Mouse (Mus musculus) left cerebral cortex, adult 18-20 months (tissue): ENCODE measurements around the gene Cldn14. TPM values are rescaled to one million over a fixed set of nuclear protein-coding genes. Genes with fewer than 3 reads are reported as not detected.

Experiments used
- DNase-seq, 2 experiments: peaks; one replicate each; pipeline ENCODE4 v3.0.0; 2021 to 2022; ENCODE audit warnings: low spot score in 2 of 2, mixed read lengths in 1 of 2
- total RNA-seq, 2 experiments: library from RNA; stranded (reverse); gene quantifications; 2 replicates each; pipeline ENCODE4 v1.2.3; 2021

Cldn14 gene
- total RNA-seq, 2 experiments from 2014 or later, result not detected

DNA sequence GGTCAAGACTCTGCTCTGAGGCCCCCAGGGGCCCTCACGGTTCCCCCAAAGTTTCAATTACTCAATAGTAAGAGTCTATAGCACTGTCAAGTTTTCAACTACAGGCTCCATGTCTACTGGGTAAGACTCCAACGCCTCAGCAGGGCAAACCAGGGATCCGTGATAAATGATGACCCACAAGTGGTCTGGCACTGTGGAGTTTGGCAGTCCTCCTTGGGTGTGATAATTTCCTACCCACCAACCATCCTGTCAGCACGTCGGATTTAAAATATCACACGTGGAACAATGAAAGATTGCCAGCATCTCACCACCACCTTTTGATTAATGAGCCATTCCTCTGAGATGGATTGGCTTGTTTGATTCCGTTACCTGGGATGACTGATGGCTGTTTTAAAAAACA is 51.7 kb downstream of the Cldn14 start:
- no peak for DNase-seq

DNA sequence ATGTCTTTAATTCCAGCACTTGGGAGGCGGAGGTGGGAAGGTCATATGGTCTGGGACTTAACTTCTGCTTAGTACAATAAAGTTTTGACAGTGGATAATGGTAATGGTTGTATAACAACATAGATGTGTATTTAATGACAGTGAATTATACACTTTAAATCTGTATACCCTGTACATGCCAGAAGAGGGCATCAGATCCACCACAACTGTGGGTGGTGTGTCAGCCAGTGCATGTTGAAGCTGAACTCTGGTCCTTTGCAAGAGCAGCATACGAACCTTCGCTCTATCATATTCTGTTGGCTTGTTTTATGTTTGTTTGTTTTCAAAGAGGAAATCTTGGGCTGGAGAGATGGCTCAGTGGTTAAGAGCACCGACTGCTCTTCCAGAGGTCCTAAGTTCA is 61.2 kb downstream of the Cldn14 start:
- DNase-seq, result no peak

DNA sequence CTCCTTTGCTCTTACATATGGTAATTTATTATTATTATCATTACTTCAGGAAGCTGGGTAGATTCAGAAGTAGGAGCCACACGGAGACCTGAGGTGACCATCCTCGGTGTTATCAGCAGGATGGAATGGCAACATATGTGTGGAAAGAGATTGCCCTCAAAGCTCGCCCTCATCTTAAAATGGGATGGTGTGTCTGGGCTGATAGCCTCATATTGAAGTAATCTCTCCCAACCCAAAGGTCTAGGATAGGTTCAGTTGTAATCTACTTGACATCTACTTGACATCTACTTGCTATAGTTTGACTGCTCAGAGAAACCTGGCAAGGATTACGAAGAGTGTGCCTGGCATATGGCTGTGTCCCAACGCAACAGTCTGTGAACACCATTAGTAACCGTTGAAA is 64.3 kb downstream of the Cldn14 start:
- DNase-seq, result no peak

DNA sequence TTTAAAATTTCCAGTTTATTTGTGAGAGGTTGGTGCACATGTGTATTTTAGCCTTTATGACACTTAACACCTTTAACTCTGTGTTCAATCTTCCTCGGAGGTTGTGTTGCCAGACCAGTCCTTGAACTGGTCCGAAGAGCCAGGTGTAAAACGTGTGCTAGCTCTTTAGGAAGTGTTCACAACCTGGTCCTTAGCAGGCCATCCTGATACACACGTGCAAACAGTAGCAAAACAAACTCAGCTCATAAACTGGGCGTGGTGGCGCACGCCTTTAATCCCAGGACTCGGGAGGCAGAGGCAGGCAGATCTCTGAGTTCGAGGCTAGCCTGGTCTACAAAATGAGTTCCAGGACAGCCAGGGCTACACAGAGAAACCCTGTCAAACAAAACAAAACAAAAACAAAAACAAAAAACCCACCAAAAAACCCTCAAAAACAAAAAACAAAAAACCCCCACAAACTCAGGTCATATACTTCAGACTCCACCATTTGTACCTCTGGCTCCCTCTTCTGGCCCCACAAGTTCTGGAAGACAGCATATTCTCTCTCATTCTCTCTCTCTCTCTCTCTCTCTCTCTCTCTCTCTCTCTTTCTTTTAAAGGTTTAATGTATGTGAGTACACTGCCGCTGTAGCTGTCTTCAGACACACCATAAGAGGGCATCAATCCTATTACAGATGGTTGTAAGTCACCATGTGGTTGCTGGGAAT is 65.7 kb downstream of the Cldn14 start:
- DNase-seq, result no peak

DNA sequence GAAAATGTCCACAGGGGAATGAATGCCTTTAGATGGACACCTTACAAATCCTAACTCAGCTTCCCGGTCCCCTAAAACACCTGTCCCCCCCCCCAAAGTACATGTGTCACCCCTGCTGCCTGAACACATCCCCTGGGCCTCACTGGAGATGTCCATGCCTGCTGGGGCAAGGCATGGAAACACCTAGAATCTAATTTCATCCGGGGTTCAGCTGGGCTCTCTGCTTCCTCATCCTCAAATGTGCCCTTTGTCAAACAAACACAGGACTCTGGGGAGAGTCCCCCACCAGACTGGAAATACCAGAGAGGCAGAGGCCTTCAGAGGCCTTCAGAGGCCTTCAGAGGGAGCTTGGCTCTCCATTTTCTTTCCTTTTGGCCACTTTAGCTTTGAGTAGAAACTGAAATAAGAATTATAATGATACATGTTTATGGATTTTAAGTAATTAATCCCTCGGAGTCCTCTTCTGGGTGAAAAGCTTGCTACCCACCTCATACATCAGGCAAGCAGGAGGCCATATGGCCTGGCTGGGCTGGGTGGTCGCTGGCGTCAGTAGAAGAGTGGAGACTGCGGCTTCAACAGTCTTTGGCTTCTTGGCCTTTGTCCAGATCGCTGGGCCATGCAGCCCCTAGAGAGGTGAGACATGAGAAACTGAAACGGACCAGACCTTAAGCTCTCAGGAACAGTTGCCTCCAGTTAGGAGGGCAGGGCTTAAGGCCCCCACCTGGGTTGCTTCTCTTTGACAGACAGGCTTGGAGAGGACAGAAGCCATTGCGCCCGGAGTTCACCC is 66.7 kb downstream of the Cldn14 start:
- no peak for DNase-seq

DNA sequence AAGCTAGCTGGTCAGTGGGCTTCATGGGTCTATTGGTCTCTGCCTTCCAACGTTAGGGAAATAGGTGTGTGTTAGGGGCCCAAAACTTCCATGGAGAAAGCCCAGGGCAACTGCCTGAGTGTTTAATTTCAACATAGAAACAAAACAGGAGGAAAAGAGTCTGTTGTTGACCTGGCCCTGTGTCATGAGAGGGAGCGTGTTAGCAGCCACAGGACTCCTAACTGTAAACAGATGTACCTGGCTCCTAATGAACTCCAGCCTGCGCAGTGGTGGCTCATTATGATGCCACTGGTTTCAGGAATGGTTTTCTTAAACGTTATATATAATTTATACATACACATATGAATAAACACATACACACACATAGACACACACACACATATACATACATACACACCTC is 68.7 kb downstream of the Cldn14 start:
- DNase-seq, result no peak

DNA sequence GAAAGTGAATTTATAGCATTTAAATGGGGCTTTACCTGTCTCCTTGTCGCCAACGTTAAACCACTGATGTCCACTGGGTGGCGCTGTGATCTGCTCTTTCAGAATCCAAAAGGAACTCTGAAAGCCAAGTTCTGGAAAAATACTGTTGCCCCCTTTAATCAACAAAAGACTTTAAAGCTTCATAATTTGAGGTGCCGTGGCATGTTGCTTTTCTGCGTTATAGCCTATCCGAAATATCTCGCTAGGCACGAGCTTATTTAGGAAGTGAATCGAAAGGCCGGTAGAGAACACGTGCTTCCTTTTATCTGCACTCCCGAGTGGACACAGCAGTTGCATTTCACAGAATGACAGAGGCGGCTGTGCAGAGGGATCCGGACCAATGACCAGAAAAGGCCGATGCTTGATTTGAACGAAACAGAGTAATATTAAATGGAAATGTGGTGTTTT is 70.2 kb downstream of the Cldn14 start:
- peak; percentile 75 to 88 for DNase-seq

DNA sequence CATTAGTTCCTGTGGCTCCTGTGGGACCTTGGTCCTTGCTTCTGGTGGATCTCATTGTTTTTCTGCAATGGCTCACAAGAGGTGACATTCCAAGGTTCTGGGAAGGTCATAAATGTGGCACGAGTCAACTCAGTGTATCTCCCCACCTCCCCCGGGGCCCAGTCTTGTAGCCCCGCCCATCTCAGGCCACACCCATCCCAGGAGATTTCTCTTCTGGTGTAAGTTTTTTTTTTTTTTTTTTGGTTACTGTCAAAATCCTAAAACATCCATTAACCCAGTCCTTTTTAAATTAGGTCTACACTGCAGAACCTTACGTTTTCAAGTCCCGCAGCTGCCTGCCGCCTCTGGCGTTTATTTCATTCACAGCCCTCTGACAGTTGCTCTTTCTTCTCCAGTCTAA is 73.6 kb downstream of the Cldn14 start:
- no peak for DNase-seq

DNA sequence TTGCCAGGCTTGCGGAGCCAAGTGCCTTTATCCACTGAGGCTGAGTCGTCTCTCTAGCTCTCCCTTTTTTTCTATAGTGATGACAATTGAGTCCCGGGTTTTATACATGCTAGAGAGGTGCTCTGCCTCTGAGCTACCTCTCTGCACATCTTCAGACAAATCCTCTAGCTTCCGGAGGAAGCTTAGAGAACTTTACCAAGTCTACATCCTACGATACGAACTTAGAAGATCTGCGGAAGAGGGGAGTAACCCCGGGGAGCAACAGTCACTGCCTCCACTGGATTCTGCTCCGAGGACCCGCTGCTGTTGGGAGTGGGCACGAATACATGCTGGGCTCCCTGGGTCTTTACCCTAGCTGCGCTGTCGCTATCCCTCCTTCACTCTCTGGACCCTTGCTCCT is 74.0 kb downstream of the Cldn14 start:
- DNase-seq, result no peak

DNA sequence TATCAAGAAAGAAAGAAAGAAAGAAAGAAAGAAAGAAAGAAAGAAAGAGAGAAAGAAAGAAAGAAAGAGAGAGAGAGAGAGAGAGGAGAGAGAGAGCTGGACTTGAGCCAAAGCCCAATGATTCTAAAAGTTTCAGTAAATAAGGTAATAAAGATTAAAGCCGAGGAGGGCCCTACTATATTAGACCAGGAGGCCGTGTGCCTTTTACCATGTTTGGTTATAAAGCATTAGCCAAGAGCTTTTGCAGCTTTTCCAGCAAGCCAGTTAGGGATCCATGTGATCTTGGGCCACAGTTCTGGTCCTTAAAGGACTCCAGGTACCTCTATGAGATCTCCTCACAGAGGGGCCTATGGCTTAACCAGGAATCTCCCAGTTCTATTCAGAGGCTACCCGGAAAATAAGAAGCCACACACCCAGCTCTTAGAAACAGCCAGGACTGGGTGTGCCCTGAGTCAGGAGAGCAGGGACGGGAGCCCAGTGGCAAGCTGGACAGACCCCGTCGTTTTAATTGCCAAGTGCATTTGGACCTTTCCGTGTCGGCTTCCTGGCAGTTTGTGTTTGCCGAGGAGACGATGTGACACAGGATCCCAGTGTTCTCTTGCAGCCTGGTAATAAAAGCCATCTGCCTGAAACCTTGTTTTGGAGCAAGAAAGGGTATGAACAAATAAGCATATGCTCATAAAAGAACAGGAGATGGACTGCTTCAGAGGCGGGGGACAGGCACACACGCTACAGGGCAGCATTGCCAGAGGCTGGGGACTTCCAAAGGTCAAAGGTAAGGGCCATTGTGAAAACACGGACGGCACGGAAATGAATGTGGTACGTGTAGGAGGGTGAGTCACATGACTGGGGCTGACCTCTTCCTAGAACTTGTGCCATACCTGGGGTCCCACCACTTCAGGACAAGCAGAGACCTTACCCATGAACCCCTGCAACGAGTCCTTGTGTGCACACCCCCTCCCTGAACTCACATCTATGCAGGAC is 76.2 kb downstream of the Cldn14 start:
- no peak for DNase-seq

DNA sequence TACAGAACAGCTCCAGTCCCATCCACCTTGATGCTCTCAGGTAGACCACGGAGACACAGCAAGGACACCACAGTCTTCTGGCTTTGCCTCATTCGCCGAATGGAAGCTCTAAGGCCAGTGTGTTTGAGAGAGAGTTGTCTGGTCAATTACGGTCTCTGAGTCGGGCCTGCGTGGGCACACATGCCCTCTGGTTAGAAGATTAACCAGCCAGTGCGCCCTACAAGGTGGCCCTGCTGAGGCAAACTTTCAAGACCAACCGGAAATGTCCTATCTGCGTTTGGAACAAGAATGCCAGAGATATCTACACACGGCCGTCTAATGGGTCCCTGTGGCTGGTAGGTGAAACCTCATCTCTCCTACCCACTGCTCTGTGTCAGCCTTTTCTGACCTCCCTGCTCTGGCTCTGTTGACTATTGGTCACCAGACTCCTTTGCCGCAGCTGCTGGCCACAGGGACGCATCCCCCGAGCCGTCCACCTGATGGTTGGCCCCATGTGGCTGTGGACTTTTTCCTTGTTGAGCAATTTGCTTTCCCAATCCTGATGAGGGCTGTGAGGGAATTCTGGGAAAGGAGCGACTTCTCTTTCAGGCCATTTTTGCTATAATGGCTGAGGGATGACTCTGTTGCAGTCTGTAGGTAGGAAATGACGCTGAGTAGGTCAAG is 79.1 kb downstream of the Cldn14 start:
- DNase-seq, result no peak

DNA sequence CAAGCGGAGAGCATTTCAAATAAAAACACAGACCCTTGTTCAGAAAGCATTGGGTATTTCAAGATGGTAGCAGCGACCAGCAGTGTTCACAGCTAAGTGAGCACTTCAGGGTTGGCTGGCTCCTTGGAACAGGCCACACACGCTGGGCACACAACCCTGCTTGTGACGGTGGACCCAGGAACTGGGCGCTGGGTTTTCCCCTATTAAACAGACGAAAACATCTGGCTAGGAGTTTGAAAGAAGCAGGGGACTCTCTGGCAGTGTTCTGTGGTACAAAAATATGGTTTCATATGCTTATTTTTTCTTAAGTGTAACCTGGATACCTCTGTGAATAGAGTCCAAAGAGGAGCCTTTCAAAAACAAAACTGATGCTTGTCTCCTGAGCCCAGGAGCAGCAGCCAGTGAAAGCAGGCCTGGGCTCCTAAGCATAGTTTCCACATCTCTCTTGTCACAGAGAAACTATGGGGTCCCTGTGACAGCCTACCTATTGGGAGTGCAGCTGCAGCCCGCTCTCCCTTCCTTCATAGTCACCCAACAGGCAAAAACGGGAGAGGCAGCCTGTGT is 82.9 kb downstream of the Cldn14 start:
- DNase-seq, result no peak

DNA sequence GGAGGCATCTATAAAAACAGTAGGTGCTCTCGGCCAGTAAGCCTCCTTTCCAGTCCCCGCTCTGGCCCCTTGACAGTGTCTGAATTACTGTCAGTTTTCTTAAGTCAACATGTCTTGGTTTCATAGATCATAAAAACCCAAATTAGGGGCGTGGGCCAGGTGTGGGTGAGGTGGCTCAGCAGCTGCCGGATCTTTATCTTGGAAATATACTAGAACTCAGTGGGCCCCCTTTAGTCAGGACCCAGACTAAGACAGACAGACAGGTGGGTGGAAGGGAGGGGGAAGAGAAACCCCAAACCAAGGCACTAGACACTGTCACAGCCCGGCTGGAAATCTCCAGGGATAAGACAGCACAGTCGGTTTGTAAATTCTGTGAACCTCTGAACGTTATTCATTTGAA is 84.8 kb downstream of the Cldn14 start:
- DNase-seq, result no peak

DNA sequence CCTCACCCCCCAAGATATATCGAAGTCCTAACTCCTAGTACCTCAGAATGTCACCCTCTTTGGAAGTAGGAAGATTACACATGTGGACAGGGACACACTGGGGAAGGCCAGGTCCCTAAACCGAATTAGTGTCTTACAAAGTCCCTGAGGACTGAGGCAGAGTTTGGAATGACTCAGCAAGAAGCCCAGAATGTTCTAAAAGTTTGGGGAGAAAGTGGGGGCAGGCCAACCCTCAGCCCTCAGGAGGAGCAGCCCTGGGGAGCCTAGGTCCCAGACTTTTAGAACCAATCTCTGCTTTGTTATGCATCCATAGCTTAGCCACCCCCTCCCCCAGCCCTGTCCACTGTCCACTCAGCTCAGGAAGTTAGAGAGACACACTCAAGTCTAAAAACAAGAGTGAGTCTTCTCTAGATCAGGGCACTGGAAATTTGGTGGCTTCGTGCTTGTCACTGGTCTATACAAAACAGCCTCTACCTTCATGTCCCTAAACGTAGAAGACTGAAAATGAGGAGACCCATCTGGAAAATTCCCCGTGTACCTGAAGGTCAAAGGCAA is 85.7 kb downstream of the Cldn14 start:
- DNase-seq, result no peak

DNA sequence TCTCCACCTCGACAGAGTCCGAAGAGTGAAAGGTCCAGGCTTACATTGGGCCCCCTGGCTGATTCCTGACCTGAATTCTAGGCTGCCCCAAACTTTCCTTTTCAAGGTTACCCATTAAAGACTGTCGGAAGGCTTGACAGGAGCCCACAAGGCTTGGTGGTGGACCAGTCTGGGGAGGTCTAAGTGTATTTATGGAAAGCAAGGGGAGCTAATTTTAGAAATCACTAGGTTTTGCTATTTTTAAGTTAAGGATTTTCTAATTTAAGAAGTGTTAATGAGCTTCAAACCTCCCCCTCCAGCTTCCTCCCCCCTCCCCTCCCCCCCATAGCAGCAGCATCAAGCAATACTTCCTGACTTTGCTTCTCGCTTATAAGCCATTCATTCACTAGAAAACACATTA is 88.0 kb downstream of the Cldn14 start:
- no peak for DNase-seq

DNA sequence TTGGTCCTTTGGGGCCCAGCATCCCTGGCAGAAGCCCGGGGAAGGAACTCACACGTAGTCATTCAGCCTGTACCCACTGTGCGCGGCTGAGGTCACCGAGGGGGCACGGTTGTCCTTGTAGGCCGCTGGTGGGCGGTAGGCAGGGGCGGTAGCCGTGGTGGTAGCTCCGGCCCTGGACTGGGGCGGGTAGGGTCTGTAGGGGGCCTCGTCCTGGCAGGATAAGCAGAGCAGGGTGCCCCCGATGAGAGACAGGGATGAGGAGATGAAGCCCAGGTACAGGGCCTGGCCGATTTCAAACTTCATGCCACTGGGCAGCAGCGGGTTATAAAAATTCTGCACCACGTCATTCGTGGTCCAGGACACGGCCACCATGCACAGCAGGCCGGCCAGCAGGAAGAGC is 89.4 kb downstream of the Cldn14 start:
- DNase-seq, result no peak

DNA sequence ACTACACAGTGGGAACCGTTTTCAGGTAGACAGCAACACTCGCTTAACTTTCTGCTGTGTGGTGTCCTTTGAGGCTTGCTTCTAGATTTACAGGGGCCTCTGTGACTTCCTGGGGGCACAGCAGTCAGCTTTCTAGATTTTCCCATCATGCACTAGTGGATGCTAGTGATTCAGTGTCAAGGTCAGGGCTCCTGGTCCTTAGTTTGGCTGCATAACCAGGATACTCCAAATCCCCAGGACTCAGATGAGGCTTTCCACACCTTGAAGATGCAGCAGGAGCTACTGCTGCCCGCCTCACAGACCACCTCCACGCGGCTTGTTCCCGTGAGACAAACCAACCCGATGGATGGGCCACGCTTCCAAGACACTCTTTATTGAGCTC is 90.0 kb downstream of the Cldn14 start:
- no peak for DNase-seq

DNA sequence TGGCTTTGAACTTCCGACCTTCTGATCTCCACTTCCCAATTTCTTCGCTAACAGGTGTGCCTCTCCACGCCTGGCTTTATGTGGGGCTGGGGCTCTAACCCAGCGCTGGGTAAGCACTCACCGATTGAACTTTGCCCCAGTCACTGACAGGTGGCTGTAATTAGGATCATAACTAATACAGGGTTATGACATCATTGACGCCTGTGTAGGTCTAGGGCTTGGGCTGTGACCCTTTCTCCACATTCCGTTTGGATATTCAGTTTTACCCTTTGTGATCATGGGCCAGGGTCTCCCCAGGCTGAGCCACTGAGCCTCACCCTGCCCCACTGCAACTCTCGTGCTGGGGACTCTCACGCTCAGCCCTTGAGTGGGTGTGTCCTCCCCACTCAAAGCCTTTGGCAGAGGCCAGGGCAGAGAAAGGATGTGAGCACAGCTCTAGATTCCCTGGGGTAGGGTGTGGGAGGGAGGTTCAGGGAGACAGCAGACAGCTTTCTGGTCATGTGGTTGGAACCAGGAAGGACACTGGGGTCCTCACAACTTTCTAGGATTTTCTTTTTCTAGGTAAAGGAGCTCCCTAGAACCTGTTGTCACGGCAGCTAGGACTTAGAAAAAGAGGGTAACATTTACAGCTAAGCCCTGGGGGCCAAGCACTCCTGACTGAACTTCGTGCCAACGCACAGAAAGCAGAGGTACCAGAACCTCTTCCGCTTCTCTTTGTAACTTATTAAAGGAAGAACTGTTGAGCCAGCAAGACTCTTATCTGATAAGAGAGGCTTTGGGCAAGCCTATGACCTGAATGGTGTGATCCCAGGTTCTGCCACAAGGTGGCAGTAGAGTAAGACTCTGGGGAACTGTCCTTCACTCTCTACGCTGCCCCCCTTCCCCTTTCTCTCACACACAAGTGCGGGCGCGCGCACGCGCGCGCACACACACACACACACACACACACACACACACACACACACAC is 90.6 kb downstream of the Cldn14 start:
- peak; percentile 75 to 90 for DNase-seq

DNA sequence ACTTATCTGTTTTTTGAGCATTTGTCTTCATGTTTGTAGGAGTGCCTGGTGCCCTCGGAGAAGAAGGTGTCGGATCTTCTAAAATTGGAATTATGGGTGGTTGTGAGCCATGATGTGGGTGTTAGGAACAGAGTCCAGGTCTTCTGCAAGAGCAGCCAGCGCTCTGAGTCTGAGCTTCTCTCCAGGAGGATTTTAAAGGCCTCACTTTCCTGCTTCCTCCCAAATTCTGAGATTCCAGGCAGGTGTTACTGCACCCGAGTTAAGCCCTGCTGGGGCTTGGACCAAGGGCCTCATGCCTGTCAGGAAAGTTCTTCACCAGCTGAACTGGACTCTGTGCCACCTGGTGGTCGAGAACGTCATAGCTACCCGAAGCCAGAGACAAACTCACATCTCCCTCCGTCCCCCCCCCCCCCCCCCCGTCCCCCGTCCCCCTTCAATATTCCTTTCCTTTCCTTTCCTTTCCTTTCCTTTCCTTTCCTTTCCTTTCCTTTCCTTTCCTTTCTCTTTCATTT is 93.2 kb downstream of the Cldn14 start:
- peak; percentile 17 to 34 for DNase-seq
